Mouse (Mus musculus) testis, postnatal 14 days (tissue): ENCODE results near the gene Herpud1.

Experiments used
- DNase-seq: peaks from one replicate; pipeline ENCODE4 v3.0.0; 2021; ENCODE audit warnings: low spot score

The Herpud1 gene

DNA sequence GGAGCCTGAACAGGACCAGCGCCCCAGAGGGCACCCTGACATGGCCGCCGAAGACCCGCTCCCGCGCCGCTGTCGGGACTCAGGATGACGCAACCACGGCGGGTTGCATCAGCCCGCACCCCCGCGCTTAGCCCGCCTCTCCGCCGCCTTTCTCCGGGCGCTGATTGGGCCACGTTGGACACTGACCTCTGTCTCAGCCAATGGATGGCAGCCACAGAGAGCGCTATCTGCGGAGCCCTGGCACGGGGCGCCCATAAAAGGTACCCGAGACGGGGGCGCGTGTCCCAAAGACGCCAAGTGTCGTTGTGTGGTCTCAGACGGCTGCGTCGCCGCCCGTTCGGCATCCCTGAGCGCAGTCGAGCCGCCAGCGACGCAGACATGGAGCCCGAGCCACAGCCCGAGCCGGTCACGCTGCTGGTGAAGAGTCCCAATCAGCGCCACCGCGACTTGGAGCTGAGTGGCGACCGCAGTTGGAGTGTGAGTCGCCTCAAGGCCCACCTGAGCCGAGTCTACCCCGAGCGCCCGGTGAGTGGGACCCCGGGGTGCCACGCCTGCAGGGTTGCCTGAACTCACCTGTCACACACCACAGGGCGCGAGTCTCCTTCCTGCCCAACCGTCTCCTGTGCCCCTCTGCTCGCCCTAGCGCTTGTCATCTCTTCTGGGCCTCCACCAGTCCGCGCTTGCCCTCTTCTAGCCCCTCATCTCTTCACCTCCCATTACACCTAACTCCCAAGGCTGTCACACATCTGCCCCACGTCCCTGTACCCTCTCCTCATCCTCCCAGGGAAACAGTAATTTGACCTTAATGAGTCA lies at the start of gene Herpud1:
Gene Herpud1, plus strand, starts transcription at position 225 of the 813 bp plus-strand sequence.
- DNase-seq, result peak; percentile 95

DNA sequence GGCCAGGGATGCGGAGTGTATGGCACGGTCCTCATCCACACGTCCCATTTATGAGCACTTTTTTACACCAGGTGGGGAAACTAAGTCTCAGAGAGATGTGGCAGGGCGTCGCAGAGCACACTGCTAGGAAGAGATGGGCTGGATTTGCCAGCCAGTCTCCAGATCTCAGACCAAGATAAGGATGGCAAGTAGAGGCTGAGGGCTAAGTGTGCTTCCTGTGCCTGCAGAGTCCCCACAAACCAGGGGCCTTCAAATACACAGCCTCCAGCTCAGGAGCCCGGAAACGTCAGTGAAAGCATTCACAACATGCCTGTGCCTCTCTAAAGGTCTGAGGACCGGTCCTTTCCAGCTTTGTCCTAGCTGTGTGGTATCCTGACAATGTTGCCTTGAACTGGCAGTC lies 48.7 kb upstream of the Herpud1 start:
- DNase-seq, result no peak

DNA sequence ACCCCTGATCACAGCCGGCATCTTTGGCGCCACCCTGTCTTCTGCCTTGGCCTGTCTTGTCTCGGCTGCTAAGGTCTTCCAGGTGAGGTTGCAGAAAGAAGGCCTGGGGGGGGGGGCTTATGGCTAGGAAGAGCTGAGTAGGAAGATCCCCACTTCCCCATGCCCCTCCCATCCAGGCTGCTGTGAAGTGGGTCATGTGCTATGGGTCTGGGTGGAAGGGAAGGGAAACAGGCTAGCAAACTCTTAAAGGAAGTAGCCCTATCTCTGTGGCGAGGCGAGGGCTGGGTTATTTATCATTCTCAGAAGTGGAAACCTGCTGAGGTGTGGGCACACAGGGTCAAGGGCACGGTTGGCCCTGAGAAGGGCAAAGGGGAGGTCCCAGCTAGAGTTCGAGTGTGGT lies 45.4 kb upstream of the Herpud1 start:
- no peak for DNase-seq

DNA sequence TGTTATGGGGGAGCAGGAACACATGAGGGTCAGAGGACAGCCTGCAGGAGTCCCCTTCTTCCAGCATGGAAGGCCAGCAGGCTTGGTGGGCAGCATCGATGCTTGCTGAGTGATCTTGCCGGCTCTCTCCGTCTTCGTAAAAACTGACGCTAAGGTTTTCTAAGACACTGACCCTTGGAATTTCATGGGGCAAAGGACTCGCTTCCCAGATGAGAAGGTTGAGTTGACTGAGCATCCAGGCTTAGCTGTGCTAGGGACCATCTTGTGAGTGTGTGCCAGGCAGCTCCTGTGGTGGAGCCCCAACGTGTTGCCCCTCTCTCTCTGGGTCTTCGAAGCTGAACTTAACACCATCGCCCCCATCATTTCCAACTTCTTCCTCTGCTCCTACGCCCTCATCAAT lies 43.5 kb upstream of the Herpud1 start:
- DNase-seq, result no peak

DNA sequence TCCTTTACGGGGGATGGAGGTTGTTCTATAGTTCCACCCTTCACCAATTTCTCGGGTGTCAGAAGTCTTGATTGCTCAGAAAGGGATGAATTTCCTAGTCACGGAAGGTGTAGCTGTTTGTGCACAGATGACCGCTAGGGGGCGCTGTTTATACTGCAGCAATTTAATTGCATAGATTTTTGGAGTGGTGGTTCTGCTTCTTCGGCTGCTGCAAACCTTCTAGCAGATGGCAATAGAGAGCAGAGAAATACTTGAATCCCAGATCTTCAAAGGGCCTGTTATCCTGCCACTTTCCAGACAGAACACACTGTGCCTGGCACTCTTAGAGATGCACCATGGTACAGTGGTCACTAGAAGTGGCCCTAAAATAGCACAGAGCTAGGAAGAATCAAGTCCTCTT lies 42.9 kb upstream of the Herpud1 start:
- peak; percentile 66 for DNase-seq

DNA sequence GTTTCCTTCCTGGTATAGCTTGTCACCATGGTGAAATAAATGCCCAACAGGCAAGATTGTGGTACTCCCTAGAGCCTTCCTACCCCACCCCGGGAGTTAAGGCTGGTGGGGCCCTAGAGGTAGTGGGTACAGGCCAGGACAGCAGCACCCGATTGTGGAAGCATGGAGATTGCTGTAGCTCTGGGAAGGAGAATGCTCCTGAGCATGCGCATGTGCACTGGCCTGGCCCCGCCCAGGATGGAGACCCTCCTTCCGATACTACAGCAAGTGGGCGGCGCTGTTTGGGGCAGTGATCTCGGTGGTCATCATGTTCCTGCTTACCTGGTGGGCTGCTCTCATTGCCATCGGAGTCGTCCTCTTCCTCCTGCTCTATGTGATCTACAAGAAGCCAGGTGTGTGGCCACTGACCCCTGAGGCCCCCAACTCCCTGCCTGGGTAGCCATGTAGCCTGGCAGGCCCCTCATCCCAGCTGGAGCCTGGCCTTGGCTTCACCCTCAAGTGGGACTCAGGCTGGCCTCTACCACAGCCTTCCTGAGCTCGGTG lies 42.4 kb upstream of the Herpud1 start:
- DNase-seq, result no peak

DNA sequence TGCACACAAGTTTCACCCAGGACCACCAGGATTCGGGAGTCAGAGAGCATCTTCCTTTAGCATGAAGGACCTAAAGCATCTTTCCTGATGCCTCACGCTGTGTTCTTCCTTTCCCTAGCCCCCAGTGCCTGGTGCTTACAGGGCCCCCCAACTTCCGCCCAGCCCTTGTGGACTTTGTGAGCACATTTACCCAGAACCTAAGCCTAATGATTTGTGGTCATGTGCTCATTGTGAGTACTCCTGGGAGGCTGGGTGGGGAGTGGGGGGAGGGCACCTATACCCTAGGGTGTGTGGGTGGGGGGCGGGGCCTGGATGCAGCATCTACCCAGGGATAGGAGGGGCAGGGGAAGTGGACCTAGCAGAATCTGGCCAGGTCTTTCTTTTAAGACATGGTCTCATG lies 40.6 kb upstream of the Herpud1 start:
- no peak for DNase-seq

DNA sequence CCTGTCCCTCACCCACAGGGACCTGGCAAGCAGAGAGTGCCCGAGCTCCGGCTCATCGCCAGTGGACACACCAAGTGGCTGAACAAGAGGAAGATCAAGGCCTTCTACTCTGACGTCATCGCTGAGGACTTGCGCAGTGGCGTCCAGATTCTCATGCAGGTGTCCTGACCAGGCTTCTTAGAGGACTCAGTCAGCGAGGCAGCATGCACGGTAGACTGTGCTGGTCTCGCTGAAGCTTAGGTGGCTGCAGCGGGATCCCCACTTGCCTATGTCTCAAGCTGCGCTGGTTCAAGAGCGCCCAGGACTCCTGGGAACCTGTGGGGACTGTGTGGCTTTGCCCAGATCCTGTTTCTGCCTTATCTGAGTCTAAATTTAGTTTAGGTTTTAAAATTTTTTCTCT lies 40.0 kb upstream of the Herpud1 start:
- no peak for DNase-seq

DNA sequence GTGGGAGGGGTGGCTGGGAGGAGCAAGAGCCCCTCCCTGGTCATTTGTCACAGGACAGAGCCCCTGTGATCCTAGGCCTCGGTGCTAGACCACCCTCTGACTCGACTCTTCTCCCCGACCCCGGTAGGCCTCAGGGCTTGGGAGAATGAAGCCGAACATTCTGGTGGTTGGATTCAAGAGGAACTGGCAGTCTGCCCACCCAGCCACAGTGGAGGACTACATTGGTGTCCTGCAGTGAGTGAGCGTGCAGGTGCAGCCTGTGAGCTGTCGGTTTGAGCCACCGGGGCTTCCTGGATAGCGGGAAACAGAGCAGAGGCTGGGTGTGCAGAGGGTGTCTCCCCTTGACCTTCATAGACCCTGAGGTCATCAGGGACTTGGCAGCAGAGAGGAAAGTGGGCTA lies 37.8 kb upstream of the Herpud1 start:
- no peak for DNase-seq

DNA sequence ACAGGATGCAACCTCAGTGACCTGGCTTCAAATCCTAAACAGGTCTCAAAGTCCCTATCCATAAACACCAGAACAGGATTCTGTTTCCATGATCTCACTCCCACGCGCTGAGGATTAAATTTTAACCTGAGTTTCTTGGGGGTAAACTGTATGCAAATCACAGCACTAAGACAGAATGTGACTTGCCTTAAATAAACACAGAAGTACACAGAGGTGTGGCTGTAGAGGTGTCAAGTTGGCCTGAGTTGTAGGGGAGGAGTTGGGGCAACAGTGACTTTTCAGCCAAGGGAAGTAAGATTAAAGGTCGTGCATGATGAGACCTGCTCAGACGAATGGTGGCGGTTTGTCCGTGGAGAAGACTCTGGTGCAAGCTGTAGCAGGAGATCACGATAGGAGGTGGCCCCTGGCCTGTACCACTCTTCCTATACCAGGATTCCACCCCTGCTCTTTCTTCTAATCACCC lies 32.1 kb upstream of the Herpud1 start:
- no peak for DNase-seq

DNA sequence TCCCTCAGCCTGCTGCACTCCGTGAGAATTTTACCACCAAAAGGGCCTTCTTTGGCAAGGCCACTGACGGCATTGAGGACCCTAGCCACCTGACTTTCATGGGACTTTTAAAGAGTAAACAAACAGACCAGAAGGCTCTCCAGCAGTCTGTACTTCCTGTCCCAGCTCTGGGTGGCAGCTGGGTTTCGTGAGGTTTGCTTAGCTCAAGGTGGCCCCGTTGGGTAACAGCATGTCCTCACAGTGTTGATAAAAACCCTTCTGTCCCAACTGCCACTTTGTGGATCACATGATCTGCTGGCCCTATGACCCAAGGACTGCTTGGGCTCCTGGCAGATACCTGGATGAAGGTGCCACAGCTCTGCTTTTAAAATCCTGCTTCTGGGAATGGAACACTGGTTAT lies 31.7 kb upstream of the Herpud1 start:
- DNase-seq, result no peak

DNA sequence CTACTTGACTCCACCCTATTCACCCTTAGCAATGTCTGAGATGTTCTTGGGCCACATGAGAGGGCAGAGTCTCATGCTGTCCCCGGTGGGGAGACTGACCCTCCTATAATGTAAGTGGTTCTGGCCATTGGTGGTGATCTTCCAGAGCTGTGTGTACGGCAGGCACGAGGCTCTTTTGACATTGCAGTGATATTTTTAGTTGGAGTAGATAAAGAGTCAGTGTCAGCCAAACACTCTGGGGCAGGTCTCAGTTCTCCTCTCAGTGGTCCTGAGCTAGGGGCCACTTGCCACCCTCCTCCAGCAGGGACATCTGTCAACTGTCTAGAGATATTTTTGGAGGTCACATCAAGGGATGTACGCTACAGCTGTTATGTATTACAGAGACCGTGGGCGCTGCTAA lies 29.0 kb upstream of the Herpud1 start:
- no peak for DNase-seq

DNA sequence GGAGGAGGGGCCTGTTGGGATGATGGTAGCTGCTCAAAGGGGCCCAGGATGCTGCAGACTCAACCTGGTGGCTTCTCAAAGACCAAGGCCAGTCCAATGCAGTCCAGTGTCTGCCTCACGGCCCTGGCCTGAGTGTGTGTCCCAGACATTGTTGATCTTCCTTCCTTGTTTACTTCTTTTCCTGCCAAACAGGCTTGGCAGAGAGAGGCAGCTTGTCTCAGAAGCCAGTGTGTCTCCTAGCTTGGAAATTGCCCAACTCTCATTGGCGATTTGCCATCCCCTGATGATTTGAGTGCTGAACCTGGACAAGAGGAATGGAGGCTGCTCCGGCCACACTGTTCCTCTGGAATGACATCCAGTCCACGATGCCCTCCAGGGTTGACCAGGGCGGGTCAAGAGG lies 27.7 kb upstream of the Herpud1 start:
- DNase-seq, result peak; percentile 68

DNA sequence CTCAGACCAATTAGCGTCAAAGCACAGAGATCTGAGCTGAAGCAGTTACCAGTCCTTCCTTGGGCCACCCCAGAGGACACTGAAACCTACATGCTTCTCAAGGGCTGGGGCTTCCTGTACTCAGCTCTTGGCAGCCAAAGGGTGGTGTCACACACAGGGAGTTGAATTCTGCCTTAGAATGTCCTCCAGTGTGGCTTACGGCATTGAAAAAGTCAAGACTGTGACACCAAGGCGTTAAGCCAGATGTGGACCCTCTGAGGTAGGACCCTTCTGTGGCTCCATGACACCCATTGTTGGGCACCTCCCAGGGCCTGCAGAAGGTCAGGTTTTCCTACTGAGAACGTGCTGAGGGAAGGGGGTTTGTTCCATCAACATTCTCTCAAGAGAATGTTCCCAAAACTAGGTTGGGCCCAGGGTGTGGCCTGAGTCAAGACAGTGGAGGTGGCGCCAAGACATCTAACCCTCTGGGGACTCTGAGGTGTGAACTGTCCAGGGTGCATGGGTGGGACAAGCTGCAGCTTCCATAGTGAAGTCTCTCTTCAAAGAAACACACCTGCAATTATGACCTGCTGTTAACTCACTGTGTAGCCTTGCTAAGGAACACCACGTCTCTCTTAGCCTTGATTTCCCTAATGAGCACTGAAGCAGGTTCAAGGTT lies 24.3 kb upstream of the Herpud1 start:
- DNase-seq, result no peak

DNA sequence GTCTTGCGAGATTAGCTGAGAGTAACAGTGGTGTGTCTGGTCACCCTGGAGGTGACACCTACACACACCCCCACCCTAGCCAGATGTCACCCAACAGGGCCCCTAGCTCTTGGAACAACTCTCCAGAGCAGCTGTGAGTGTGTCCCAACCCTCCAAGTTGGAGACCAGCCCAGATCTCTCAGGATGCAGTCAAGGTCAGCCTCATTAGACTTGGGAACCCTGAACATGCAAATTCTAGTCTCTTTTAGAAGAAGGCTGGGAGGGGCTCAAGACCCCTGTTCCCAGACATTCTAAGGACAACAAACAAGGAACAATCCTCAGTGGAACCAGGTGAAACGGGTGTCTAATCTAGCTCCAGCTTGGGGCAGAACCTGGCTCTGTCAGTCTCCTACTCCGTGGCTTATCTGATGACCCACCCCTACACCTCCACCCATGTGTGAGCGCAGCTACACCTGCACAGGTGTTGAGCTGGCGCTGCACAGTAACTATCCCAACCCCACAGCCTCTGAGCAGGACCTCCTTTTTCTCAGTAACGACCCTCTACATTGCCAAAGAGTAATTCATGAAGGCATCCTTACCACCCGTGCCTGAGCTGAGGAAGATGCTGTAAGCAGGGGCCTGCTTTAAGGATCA lies 23.5 kb upstream of the Herpud1 start:
- peak; percentile 40 for DNase-seq

DNA sequence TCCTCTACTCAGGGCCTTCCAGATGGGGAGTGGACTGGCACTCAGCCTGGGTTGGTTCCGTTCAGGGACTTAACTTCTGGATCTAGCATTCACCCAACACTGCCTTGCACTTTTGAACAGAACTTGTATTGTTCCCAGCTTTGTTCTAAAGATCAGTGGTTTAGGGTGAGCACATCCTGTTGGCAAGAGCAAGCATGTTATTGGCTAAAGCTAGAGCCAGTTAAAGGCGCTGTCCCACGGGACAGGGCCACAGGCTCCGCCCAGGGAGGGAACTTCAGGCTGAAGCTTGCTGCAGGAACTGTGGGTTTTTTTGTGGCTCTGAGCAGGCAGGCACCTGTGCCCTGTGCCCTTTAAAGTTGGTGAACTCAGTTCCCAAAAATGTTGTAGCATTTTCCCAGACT lies 22.9 kb upstream of the Herpud1 start:
- peak; percentile 48 for DNase-seq

DNA sequence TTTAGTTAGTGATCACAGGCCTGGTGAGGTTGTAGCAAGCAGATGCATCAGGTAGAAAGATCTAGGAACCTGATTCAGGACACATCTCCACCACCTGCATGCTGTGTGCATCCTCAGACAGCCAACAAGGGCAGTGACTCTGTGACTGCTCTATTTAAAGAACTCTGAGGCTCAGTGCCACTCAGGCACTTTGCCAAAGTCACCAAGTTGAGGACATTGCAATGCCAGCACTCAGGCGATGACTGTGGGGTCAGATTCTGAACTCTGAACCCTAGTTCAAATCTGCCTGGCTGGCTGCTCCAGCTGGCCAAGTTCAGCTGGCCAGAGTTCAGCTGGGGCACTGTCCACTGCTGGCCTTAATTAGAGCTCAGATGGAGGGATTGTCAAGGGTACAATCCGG lies 22.3 kb upstream of the Herpud1 start:
- DNase-seq, result no peak

DNA sequence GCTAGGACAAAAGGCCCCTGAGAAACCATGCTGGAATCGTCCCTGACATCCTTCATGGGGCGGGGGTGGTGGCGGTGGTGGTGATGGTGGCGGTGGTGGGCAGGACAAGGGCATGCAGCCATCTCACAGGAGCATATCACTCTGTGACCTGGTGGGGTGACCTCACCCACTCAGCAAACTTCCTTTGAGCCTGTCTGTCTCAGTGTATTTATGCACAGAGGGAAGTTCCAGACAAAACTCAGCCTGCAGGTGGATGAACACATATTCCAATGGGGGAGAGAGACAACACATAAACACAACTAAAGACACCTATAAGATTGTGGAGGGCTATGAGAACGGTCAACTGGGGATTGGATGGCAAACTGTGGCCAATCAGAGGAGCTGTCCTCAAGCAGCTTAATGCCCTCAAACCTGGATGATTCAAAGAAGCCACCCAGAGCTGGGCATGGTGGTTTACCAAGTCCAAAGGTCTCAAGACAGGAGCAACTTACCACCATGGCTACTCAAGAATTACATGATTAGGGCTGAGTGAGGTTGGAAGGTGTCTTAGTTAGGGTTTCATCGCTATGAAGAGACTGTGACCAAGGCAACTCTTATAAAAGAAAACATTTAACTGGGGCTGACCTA lies 21.4 kb upstream of the Herpud1 start:
- DNase-seq, result no peak

DNA sequence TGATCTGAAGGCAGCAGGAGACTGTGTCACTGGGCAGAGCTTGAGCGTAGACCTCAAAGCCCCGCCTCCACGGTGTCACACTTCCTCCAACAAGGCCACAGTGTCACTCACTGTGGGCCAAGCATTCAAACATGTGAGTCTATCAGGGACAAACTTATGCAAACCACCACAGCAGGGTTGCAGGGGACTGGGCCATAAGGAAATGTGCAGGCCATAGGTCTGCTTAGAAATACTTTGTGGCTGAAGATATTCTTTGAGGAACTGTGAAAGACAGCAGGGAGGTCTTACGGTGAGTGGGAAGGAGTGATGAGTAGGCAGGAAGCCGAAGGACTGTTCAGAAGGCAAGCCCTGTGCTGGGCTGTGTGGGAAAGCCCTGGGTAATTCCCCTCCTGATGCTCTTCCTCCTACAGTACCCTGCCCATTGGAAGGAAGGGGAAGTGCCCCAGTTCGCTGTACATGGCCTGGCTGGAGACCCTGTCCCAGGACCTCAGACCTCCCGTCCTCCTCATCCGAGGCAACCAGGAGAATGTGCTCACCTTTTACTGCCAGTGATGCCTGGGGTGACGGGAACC lies 20.7 kb upstream of the Herpud1 start:
- DNase-seq, result no peak

DNA sequence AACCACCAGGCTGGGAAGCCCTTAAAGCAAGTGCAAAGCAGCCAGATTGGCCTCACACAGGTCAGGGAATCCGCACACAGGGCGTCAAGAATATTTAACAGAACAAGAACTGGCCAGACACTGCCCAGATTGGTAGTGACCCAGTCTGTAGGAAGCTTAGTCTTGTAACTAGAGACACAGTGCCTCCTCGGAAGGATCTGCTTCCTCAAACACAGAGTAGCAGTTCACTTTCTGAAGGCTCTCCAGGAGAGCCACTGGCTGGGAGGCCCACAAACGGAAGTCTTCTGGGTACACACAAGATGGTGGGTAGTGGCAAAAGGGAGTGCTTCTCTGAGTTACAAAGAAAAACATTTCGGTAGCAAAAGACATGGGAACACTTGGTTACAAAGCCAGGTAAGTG lies 15.4 kb upstream of the Herpud1 start:
- no peak for DNase-seq

DNA sequence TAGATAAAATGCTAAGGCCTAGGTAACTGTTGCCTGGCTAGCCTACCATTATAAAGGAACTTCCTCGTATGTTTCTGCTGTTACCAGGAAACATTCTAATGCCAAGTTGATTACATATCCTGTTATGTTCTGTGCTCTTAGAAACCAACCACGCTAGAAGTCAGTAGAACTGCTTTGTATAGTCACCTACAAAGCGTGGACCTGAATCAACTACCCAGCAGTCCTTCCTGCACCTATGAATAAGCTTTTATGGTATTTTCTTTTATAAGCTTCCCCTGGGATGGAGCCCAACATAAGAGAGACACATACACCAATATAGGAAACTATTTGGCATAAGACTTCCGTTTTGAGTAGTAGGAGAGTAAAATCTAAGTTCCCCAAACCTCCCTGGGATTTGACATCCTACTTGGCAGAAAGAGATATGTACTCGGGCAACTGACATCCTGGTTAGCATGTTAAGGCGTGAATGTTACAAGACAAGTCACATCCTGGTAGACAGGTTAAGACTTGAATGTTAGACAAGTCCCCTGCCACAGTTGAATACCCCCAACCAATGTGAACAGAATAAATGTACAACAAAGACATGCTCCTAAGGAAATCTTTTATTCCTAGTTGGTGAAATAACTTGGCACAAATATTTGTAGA lies 13.2 kb upstream of the Herpud1 start:
- no peak for DNase-seq

DNA sequence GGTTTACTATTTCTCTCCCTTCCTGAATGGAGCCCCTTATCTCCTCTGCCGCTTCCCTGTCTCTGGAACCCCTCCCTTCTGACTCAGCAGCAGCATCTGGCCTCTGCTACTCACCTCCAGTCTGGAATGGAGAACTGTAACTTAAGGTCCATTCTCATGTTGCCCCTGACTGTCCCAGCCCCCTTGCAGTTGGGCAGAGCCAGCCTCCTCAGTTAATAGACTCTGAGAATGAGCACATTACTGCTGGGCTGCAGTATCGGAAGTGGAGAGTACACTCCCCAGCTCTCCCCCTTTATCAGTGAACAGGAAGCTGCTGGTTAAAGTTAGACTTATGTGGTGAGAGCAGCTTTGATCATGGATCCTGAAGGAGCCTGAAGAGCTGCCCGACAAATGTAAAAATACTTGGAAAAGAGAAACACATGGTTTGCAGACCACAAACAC lies 10.7 kb upstream of the Herpud1 start:
- DNase-seq, result no peak
